Mouse (Mus musculus) myocyte (in vitro differentiated cells): ENCODE data around the gene Ptprm. TPM values are rescaled to one million over a fixed set of nuclear protein-coding genes. Genes with fewer than 3 reads are reported as not detected.

Source experiments
- H3K27me3 ChIP-seq: one replicate; pipeline ENCODE4 v1.6.1; 2011; ENCODE audit not compliant: control insufficient read depth, insufficient read depth, insufficient read length
- H3K36me3 ChIP-seq: one replicate; pipeline ENCODE4 v1.6.1; 2011; ENCODE audit not compliant: control insufficient read depth, insufficient read depth
- H3K4me2 ChIP-seq: one replicate; pipeline ENCODE4 v1.6.1; 2011; ENCODE audit warnings: low read depth, control low read depth
- H3K4me3 ChIP-seq: one replicate; pipeline ENCODE4 v1.5.1; 2011; ENCODE audit warnings: mild to moderate bottlenecking, control low read depth, moderate library complexity
- H3K79me2 ChIP-seq: one replicate; pipeline ENCODE4 v1.6.1; 2011; ENCODE audit not compliant: control insufficient read depth, insufficient read depth
- H3ac ChIP-seq: one replicate; pipeline ENCODE4 v1.6.1; 2011; ENCODE audit not compliant: control insufficient read depth, insufficient read length
- CEBPB ChIP-seq: IDR thresholded peaks from 2 replicates; pipeline ENCODE4 v1.6.1; 2011; ENCODE audit warnings: mild to moderate bottlenecking, moderate library complexity; ENCODE audit not compliant: poor library complexity, insufficient read depth, severe bottlenecking
- E2F4 ChIP-seq: IDR thresholded peaks from one replicate; pipeline ENCODE4 v1.6.1; 2011; ENCODE audit warnings: mild to moderate bottlenecking, control low read depth, moderate library complexity; ENCODE audit not compliant: insufficient read depth
- MAX ChIP-seq: IDR thresholded peaks from one replicate; pipeline ENCODE4 v1.6.1; 2011; ENCODE audit warnings: low read depth, mild to moderate bottlenecking, control low read depth
- MYOD1 ChIP-seq, 3 experiments: IDR thresholded peaks; one replicate each; pipeline ENCODE4 v1.6.1; 2011; ENCODE audit warnings: control low read depth in 2 of 3, low read depth in 2 of 3, mild to moderate bottlenecking in 2 of 3, moderate library complexity in 1 of 3; ENCODE audit not compliant: insufficient read length in 2 of 3, control insufficient read depth in 1 of 3
- MYOG ChIP-seq, 3 experiments: IDR thresholded peaks; one replicate each; pipeline ENCODE4 v1.6.1; 2011; ENCODE audit warnings: control low read depth in 2 of 3, low read depth in 2 of 3, mild to moderate bottlenecking in 2 of 3; ENCODE audit not compliant: insufficient read length in 2 of 3, control insufficient read depth in 1 of 3, insufficient read depth in 1 of 3
- POLR2A ChIP-seq: IDR thresholded peaks from one replicate; pipeline ENCODE4 v1.6.1; 2011; ENCODE audit warnings: low read depth, mild to moderate bottlenecking, control low read depth, moderate library complexity; ENCODE audit not compliant: insufficient read length
- POLR2AphosphoS2 ChIP-seq: IDR thresholded peaks from one replicate; pipeline ENCODE4 v1.6.1; 2011; ENCODE audit warnings: low read depth, control low read depth; ENCODE audit not compliant: insufficient read length
- REST ChIP-seq: IDR thresholded peaks from one replicate; pipeline ENCODE4 v1.6.1; 2011; ENCODE audit warnings: mild to moderate bottlenecking, control low read depth, moderate library complexity; ENCODE audit not compliant: insufficient read depth, insufficient read length
- SRF ChIP-seq: IDR thresholded peaks from one replicate; pipeline ENCODE4 v1.6.1; 2011; ENCODE audit warnings: low read depth; ENCODE audit not compliant: control insufficient read depth, insufficient read length
- TCF12 ChIP-seq: IDR thresholded peaks from one replicate; pipeline ENCODE4 v1.6.1; 2011; ENCODE audit warnings: mild to moderate bottlenecking, control low read depth; ENCODE audit not compliant: poor library complexity, insufficient read depth, severe bottlenecking
- TCF3 ChIP-seq: IDR thresholded peaks from one replicate; pipeline ENCODE4 v1.6.1; 2011; ENCODE audit warnings: low read depth, control low read depth; ENCODE audit not compliant: insufficient read length
- USF1 ChIP-seq: IDR thresholded peaks from one replicate; pipeline ENCODE4 v1.6.1; 2011; ENCODE audit warnings: low read depth, mild to moderate bottlenecking, control low read depth, moderate library complexity
- polyA plus RNA-seq: library from polyadenylated mRNA; unstranded; fragments of >200 nt; fragmentation: generic; extraction: Trizol; gene quantifications from one replicate; pipeline ENCODE4 v1.2.1, GENCODE M21; 2012; ENCODE audit warnings: missing spikeins

Ptprm gene
- polyA plus RNA-seq, 1 experiment, result 6.5 TPM

- H3K4me3 ChIP-seq, result no peak overlapping the region
- H3K36me3 ChIP-seq, result no peaks in the 10 kb centered on the region
- H3K27me3 ChIP-seq, result no peaks in the 10 kb centered on the region
- H3K79me2 ChIP-seq, result no peaks in the 10 kb centered on the region
- H3K4me2 ChIP-seq, result no peak overlapping the region
- TF ChIP-seq USF1 (no peak), E2F4 (no peak), CEBPB (no peak), TCF12 (no peak), REST (no peak), POLR2A (no peak)
- no peak overlapping the region for H3ac ChIP-seq
Measured at GRCm38 (mm10) chr17:66783075-66783492, 571.2 kb downstream of the Ptprm start.

GRCm38 (mm10) chr17:66781910-66782309 lies 572.3 kb downstream of the Ptprm start:
- no peaks in the 10 kb centered on the region for H3K79me2 ChIP-seq
- H3K27me3 ChIP-seq, result no peaks in the 10 kb centered on the region
- H3K4me3 ChIP-seq, result no peak overlapping the region
- H3K4me2 ChIP-seq, result no peak overlapping the region
- no peak for TF ChIP-seq POLR2AphosphoS2
- TF ChIP-seq TCF12, result no peak
- TF ChIP-seq USF1, result no peak
- no peak for TF ChIP-seq REST
- TF ChIP-seq MAX, result no peak
- TF ChIP-seq MYOD1 (IDR thresholded peaks at IDR 0.05; ENCODE audit: control insufficient read depth in 1 of 3, insufficient read length in 2 of 3, low read depth in 2 of 3), result no peak
- no peak for TF ChIP-seq CEBPB
- TF ChIP-seq POLR2A, result no peak
- H3ac ChIP-seq, result no peak overlapping the region
- no peaks in the 10 kb centered on the region for H3K36me3 ChIP-seq

GRCm38 (mm10) chr17:66779026-66779425 lies 575.2 kb downstream of the Ptprm start:
- H3K36me3 ChIP-seq, result no peaks in the 10 kb centered on the region
- TF ChIP-seq POLR2A (no peak), TCF12 (no peak), E2F4 (no peak), POLR2AphosphoS2 (no peak), MYOD1 (IDR thresholded peaks at IDR 0.05; ENCODE audit: control insufficient read depth in 1 of 3, insufficient read length in 2 of 3, low read depth in 2 of 3) (no peak), MAX (no peak), SRF (no peak), CEBPB (no peak), REST (no peak), MYOG (IDR thresholded peaks at IDR 0.05; ENCODE audit: control insufficient read depth in 1 of 3, insufficient read depth in 1 of 3, insufficient read length in 2 of 3, low read depth in 2 of 3) (no peak), TCF3 (no peak), USF1 (no peak)
- no peak overlapping the region for H3K4me3 ChIP-seq
- no peaks in the 10 kb centered on the region for H3K27me3 ChIP-seq
- no peaks in the 10 kb centered on the region for H3K79me2 ChIP-seq
- H3K4me2 ChIP-seq, result no peak overlapping the region
- H3ac ChIP-seq, result no peak overlapping the region

GRCm38 (mm10) chr17:66769365-66770363 lies 584.6 kb downstream of the Ptprm start:
- no peak overlapping the region for H3ac ChIP-seq
- no peaks in the 10 kb centered on the region for H3K79me2 ChIP-seq
- TF ChIP-seq TCF3 (no peak), POLR2A (no peak), MYOG (IDR thresholded peaks at IDR 0.05; ENCODE audit: control insufficient read depth in 1 of 3, insufficient read depth in 1 of 3, insufficient read length in 2 of 3, low read depth in 2 of 3) (no peak)
- H3K4me3 ChIP-seq, result no peak overlapping the region
- H3K4me2 ChIP-seq, result no peak overlapping the region
- H3K36me3 ChIP-seq, result no peaks in the 10 kb centered on the region
- H3K27me3 ChIP-seq, result no peaks in the 10 kb centered on the region

- H3K36me3 ChIP-seq, result no peaks in the 10 kb centered on the region
- TF ChIP-seq MYOG (IDR thresholded peaks at IDR 0.05; ENCODE audit: control insufficient read depth in 1 of 3, insufficient read depth in 1 of 3, insufficient read length in 2 of 3, low read depth in 2 of 3) (no peak), CEBPB (no peak), TCF3 (no peak), E2F4 (no peak), POLR2AphosphoS2 (no peak), MYOD1 (IDR thresholded peaks at IDR 0.05; ENCODE audit: control insufficient read depth in 1 of 3, insufficient read length in 2 of 3, low read depth in 2 of 3) (no peak), MAX (no peak), TCF12 (no peak), POLR2A (no peak), REST (no peak), USF1 (no peak), SRF (no peak)
- no peak overlapping the region for H3ac ChIP-seq
- H3K4me3 ChIP-seq, result no peak overlapping the region
- no peaks in the 10 kb centered on the region for H3K27me3 ChIP-seq
- no peak overlapping the region for H3K4me2 ChIP-seq
- no peaks in the 10 kb centered on the region for H3K79me2 ChIP-seq
Measured at GRCm38 (mm10) chr17:66768689-66769275, 585.5 kb downstream of the Ptprm start.
